Mouse (Mus musculus) hindbrain, embryonic 16.5 days (tissue): ENCODE measurements around the gene Esyt1. TPM values are rescaled to one million over a fixed set of nuclear protein-coding genes. Genes with fewer than 3 reads are reported as not detected.

Experiments
- ATAC-seq: fragments of 200-750 bp; cut with Nextera tagmentation; 2 replicates; pipeline ENCODE4 v1.8.0; 2017; ENCODE audit warnings: moderate TSS enrichment, moderate library complexity
- H3K27ac ChIP-seq: fragments of 300-500 bp; sonication (generic); 2 replicates; pipeline ENCODE4 v1.5.1; 2014; ENCODE audit warnings: low read depth, mild to moderate bottlenecking, control low read depth, low read length, moderate library complexity
- H3K27me3 ChIP-seq: fragments of 300-500 bp; sonication (generic); replicated peaks from 2 replicates; pipeline ENCODE4 v1.6.1; 2014; ENCODE audit warnings: low read length; ENCODE audit not compliant: control insufficient read depth, insufficient read depth
- H3K36me3 ChIP-seq: fragments of 300-500 bp; sonication (generic); 2 replicates; pipeline ENCODE4 v1.6.1; 2014; ENCODE audit warnings: mild to moderate bottlenecking, low read length, moderate library complexity, mixed read lengths; ENCODE audit not compliant: control insufficient read depth, insufficient read depth
- H3K4me1 ChIP-seq: fragments of 300-500 bp; sonication (generic); 2 replicates; pipeline ENCODE4 v1.6.1; 2014; ENCODE audit warnings: low read depth, low read length; ENCODE audit not compliant: control insufficient read depth, insufficient read depth
- H3K4me2 ChIP-seq: fragments of 300-500 bp; sonication (generic); 2 replicates; pipeline ENCODE4 v1.6.1; 2014; ENCODE audit warnings: mild to moderate bottlenecking, low read length, control low read depth, moderate library complexity
- H3K4me3 ChIP-seq: fragments of 300-500 bp; sonication (generic); 2 replicates; pipeline ENCODE4 v1.5.1; 2014; ENCODE audit warnings: mild to moderate bottlenecking, low read length, control low read depth, moderate library complexity
- H3K9ac ChIP-seq: fragments of 300-500 bp; sonication (generic); 2 replicates; pipeline ENCODE4 v1.6.1; 2014; ENCODE audit warnings: low read depth, mild to moderate bottlenecking, control low read depth, low read length, moderate library complexity
- H3K9me3 ChIP-seq: fragments of 300-500 bp; sonication (generic); 2 replicates; pipeline ENCODE4 v1.6.1; 2014; ENCODE audit warnings: mild to moderate bottlenecking, low read length, moderate library complexity; ENCODE audit not compliant: control insufficient read depth
- WGBS: fragments of 180-500 bp; shearing (Covaris S2); extraction: QIAGEN DNeasy Blood & Tissue Kit; methylation state at CpG from one replicate; pipeline ENCODE4 v1.1.7; 2014; 5-methylcytosine and 5-hydroxymethylcytosine counted together
- microRNA-seq: library from miRNA; unstranded; fragments of <30 nt; microRNA quantifications from one replicate; pipeline ENCODE4, GENCODE M21; 2017
- polyA plus RNA-seq: library from polyadenylated mRNA; unstranded; fragments of >200 nt; fragmentation: Nextera tagmentation; extraction: Ambion mirVana; gene quantifications from 2 replicates; pipeline ENCODE4 v1.2.1, GENCODE M21; 2015

The Esyt1 gene
- polyA plus RNA-seq, 1 experiment from 2014 or later, result 13.5 TPM

GRCm38 (mm10) chr10:128488776-128489175 is 36.9 kb downstream of the Esyt1 start:
- Histone ChIP-seq H3K4me1 (peaks cover 22% of the 10 kb centered on the region), H3K36me3 (peaks cover 51% of the 10 kb centered on the region), H3K4me3 (no peak overlapping the region), H3K9ac (no peak overlapping the region), H3K27ac (no peak overlapping the region), H3K9me3 (no peaks in the 10 kb centered on the region), H3K4me2 (no peak overlapping the region), H3K27me3 (no peaks in the 10 kb centered on the region)
- no peak for ATAC-seq
- WGBS, result 67% methylated on average over 4 of the region's 4 CpGs

- Histone ChIP-seq H3K4me1 (peaks cover 22% of the 10 kb centered on the region), H3K27me3 (no peaks in the 10 kb centered on the region), H3K4me3 (no peak overlapping the region), H3K27ac (0 out of 2 replicates have a peak overlapping the region, but pooled peaks have one; percentile 5), H3K36me3 (peaks cover 58% of the 10 kb centered on the region), H3K4me2 (no peak overlapping the region), H3K9ac (no peak overlapping the region), H3K9me3 (no peaks in the 10 kb centered on the region)
- no peak for ATAC-seq
- 86% methylated on average over 22 of the region's 22 CpGs for WGBS
These were observed 37.6 kb downstream of the Esyt1 start for GRCm38 (mm10) chr10:128487861-128488712.

- ATAC-seq, result no peak
These were observed 39.3 kb downstream of the Esyt1 start for GRCm38 (mm10) chr10:128486370-128486769.

GRCm38 (mm10) chr10:128474366-128474765 is 51.3 kb downstream of the Esyt1 start:
- Histone ChIP-seq H3K4me1 (no peaks in the 10 kb centered on the region), H3K27ac (no peak overlapping the region), H3K9ac (no peak overlapping the region), H3K4me3 (no peak overlapping the region), H3K4me2 (no peak overlapping the region), H3K36me3 (peaks cover 62% of the 10 kb centered on the region), H3K27me3 (no peaks in the 10 kb centered on the region), H3K9me3 (no peaks in the 10 kb centered on the region)
- no peak for ATAC-seq
- WGBS, result 90% methylated on average over 12 of the region's 12 CpGs

More at GRCm38 (mm10) chr10:128486370-128486769, 39.3 kb downstream of the Esyt1 start:
- Histone ChIP-seq H3K4me3 (no peak overlapping the region), H3K27ac (no peak overlapping the region), H3K4me1 (peaks cover 10% of the 10 kb centered on the region), H3K27me3 (no peaks in the 10 kb centered on the region), H3K4me2 (no peak overlapping the region), H3K36me3 (peaks cover 71% of the 10 kb centered on the region), H3K9ac (no peak overlapping the region), H3K9me3 (no peaks in the 10 kb centered on the region)
- WGBS, result 91% methylated on average over 7 of the region's 7 CpGs

DNA sequence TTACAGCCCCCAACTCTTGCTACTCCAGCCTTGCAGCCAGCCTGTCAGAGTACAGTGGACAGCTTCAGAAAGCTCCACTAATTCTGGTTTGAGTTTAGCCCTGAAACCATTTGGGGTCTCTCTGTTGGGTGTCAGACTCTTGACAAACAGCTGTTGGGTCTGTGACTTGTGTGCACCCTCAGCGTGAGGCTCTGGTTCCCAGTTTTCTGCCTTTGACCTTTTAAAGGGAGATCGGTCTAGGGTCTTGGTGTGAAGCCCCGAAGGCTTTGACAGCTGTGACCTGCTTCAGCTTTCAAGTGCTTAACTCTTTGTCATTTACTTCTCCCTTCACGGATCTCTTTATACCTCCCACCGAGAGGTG is 65.4 kb downstream of the Esyt1 start:
- Histone ChIP-seq H3K36me3 (peaks cover 26% of the 10 kb centered on the region), H3K4me2 (peak overlapping the region; percentile 85), H3K27ac (peak overlapping the region; percentile 98), H3K9me3 (no peaks in the 10 kb centered on the region), H3K4me3 (peak overlapping the region; percentile 95), H3K9ac (peak overlapping the region; percentile 99), H3K27me3 (no peaks in the 10 kb centered on the region), H3K4me1 (peaks cover 10% of the 10 kb centered on the region)
- no peak for ATAC-seq
- WGBS, result 1% methylated on average over 5 of the region's 5 CpGs

Small RNA genes lying within 50 kb of the gene (microRNA-seq; reads per million reads assigned to microRNA genes)
- gene Gm47275, result not detected
- gene Mir6916, result not detected

Other genes starting within 250 kb of the Esyt1 start
- 0.22 and 0.73 TPM in 2 replicates for gene Il23a, start 227.1 kb downstream of the Esyt1 start, polyA plus RNA-seq
- gene Pan2, start 222.5 kb downstream of the Esyt1 start, polyA plus RNA-seq, result 18.2 and 20.9 TPM in 2 replicates
- gene Cnpy2, start 203.4 kb downstream of the Esyt1 start, polyA plus RNA-seq, result 196 and 202 TPM in 2 replicates
- gene Cs, start 188.1 kb downstream of the Esyt1 start, polyA plus RNA-seq, result 303 and 314 TPM in 2 replicates
- 11.4 and 32.3 TPM in 2 replicates for gene Coq10a, start 156.9 kb downstream of the Esyt1 start, polyA plus RNA-seq
- gene Ankrd52, start 148.8 kb downstream of the Esyt1 start, polyA plus RNA-seq, result 9.9 and 12.1 TPM in 2 replicates
- 0.36 and 0.41 TPM in 2 replicates for gene Slc39a5, start 124.6 kb downstream of the Esyt1 start, polyA plus RNA-seq
- gene Nabp2, start 114.4 kb downstream of the Esyt1 start, polyA plus RNA-seq, result 126 and 150 TPM in 2 replicates
- 96.7 and 98.3 TPM in 2 replicates for gene Rnf41, start 114.2 kb downstream of the Esyt1 start, polyA plus RNA-seq
- gene Smarcc2, start 66.6 kb downstream of the Esyt1 start, polyA plus RNA-seq, result 136 and 168 TPM in 2 replicates
- gene Myl6, start 31.7 kb downstream of the Esyt1 start, polyA plus RNA-seq, result 946 and 1,028 TPM in 2 replicates
- gene Myl6b, start 27.2 kb downstream of the Esyt1 start, polyA plus RNA-seq, result 6.7 and 7.1 TPM in 2 replicates
- gene Zc3h10, start 21.9 kb upstream of the Esyt1 start, polyA plus RNA-seq, result 16.7 and 17.0 TPM in 2 replicates
- 2,004 and 2,091 TPM in 2 replicates for gene Rpl41, start 23.4 kb upstream of the Esyt1 start, polyA plus RNA-seq
- 128 and 130 TPM in 2 replicates for gene Pa2g4, start 40.1 kb upstream of the Esyt1 start, polyA plus RNA-seq
- 1.3 and 1.6 TPM in 2 replicates for gene Erbb3, start 63.8 kb upstream of the Esyt1 start, polyA plus RNA-seq
- gene Rps26, start 100.9 kb upstream of the Esyt1 start, polyA plus RNA-seq, result 296 and 313 TPM in 2 replicates
- 15.3 and 18.9 TPM in 2 replicates for gene Ikzf4, start 120.1 kb upstream of the Esyt1 start, polyA plus RNA-seq
- 14.9 and 16.1 TPM in 2 replicates for gene Suox, start 148.2 kb upstream of the Esyt1 start, polyA plus RNA-seq
- 118 and 130 TPM in 2 replicates for gene Rab5b, start 170.4 kb upstream of the Esyt1 start, polyA plus RNA-seq
- 0.83 and 0.97 TPM in 2 replicates for gene Pmel, start 178.3 kb upstream of the Esyt1 start, polyA plus RNA-seq
- 18.3 and 24.2 TPM in 2 replicates for gene Cdk2, start 179.2 kb upstream of the Esyt1 start, polyA plus RNA-seq
- gene Dgka, start 219.0 kb upstream of the Esyt1 start, polyA plus RNA-seq, result 7.4 and 8.8 TPM in 2 replicates
- 40.8 and 46.3 TPM in 2 replicates for gene Pym1, start 222.0 kb upstream of the Esyt1 start, polyA plus RNA-seq